Mouse (Mus musculus) MEL (cell line): ENCODE data around the gene Gm28048. TPM values are rescaled to one million over a fixed set of nuclear protein-coding genes. Genes with fewer than 3 reads are reported as not detected.

Experiments used
- DNase-seq: peaks from one replicate; pipeline ENCODE4 v3.0.0; 2011; ENCODE audit warnings: low read depth, low spot score
- H3K27ac ChIP-seq: 2 replicates; pipeline ENCODE4 v1.5.1; 2012; ENCODE audit warnings: low read depth, mild to moderate bottlenecking, control low read depth, low read length, moderate library complexity; ENCODE audit not compliant: control insufficient read depth
- H3K27me3 ChIP-seq, 2 experiments: fragments of 150-350 bp in 1 of 2; sonication (generic) in 1 of 2; 2 replicates each; pipeline ENCODE4 v1.6.1; 2012; ENCODE audit warnings: low read length in 2 of 2, mild to moderate bottlenecking in 2 of 2, improper control_type of control experiment in 1 of 2, moderate library complexity in 1 of 2; ENCODE audit not compliant: insufficient read depth in 2 of 2, control insufficient read depth in 1 of 2
- H3K36me3 ChIP-seq, 2 experiments: 2 replicates each; pipeline ENCODE4 v1.6.1; 2012 to 2014; ENCODE audit warnings: low read length in 2 of 2, improper control_type of control experiment in 1 of 2, inconsistent platforms in 1 of 2, mild to moderate bottlenecking in 1 of 2; ENCODE audit not compliant: insufficient read depth in 2 of 2, control insufficient read depth in 1 of 2
- H3K4me1 ChIP-seq, 2 experiments: fragments of 150-350 bp in 1 of 2; sonication (generic) in 1 of 2; 2 replicates each; pipeline ENCODE4 v1.6.1; 2012; ENCODE audit warnings: low read length in 2 of 2, improper control_type of control experiment in 1 of 2, mild to moderate bottlenecking in 1 of 2; ENCODE audit not compliant: insufficient read depth in 2 of 2, control insufficient read depth in 1 of 2
- H3K4me3 ChIP-seq, 2 experiments: fragments of 150-350 bp in 1 of 2; sonication (generic) in 1 of 2; 2 replicates each; pipeline ENCODE4 v1.5.1; 2012; ENCODE audit warnings: low read depth in 2 of 2, low read length in 2 of 2, mild to moderate bottlenecking in 2 of 2, moderate library complexity in 2 of 2, control low read depth in 1 of 2, improper control_type of control experiment in 1 of 2; ENCODE audit not compliant: control insufficient read depth in 1 of 2, insufficient read depth in 1 of 2
- H3K79me2 ChIP-seq: 2 replicates; pipeline ENCODE4 v1.6.1; 2012; ENCODE audit warnings: mild to moderate bottlenecking, low read length, moderate library complexity; ENCODE audit not compliant: control insufficient read depth, poor library complexity, insufficient read depth
- H3K9ac ChIP-seq: 2 replicates; pipeline ENCODE4 v1.6.1; 2012; ENCODE audit warnings: low read depth, mild to moderate bottlenecking, control low read depth, low read length, moderate library complexity; ENCODE audit not compliant: control insufficient read depth, poor library complexity, severe bottlenecking
- H3K9me3 ChIP-seq: fragments of 150-350 bp; sonication (generic); replicated peaks from 2 replicates; pipeline ENCODE4 v1.6.1; 2012; ENCODE audit warnings: mild to moderate bottlenecking, low read length, improper control_type of control experiment, moderate library complexity; ENCODE audit not compliant: insufficient read depth
- BHLHE40 ChIP-seq: IDR thresholded peaks from 2 replicates; pipeline ENCODE4 v1.6.1; 2012; ENCODE audit warnings: low read depth, mild to moderate bottlenecking, inconsistent platforms, low read length, improper control_type of control experiment, borderline replicate concordance
- CHD2 ChIP-seq: IDR thresholded peaks from 2 replicates; pipeline ENCODE4 v1.6.1; 2011; ENCODE audit warnings: low read length, improper control_type of control experiment
- ETS1 ChIP-seq: IDR thresholded peaks from 2 replicates; pipeline ENCODE4 v1.6.1; 2012; ENCODE audit warnings: low read depth, mild to moderate bottlenecking, inconsistent platforms, low read length, improper control_type of control experiment, moderate library complexity
- GATA1 ChIP-seq: IDR thresholded peaks from 2 replicates; pipeline ENCODE4 v1.6.1; 2011; ENCODE audit warnings: low read depth, low read length, improper control_type of control experiment
- HCFC1 ChIP-seq: IDR thresholded peaks from 2 replicates; pipeline ENCODE4 v1.6.1; 2012; ENCODE audit warnings: low read depth, mild to moderate bottlenecking, inconsistent platforms, low read length, improper control_type of control experiment, moderate library complexity
- JUND ChIP-seq: IDR thresholded peaks from 2 replicates; pipeline ENCODE4 v1.6.1; 2011; ENCODE audit warnings: low read depth, mild to moderate bottlenecking, improper control_type of control experiment, low read length
- MYB ChIP-seq: IDR thresholded peaks from 2 replicates; pipeline ENCODE4 v1.6.1; 2011; ENCODE audit warnings: mild to moderate bottlenecking, low read depth, low read length, improper control_type of control experiment
- RAD21 ChIP-seq: IDR thresholded peaks from 2 replicates; pipeline ENCODE4 v1.6.1; 2011; ENCODE audit warnings: mild to moderate bottlenecking, low read depth, low read length, improper control_type of control experiment
- SIN3A ChIP-seq: IDR thresholded peaks from 2 replicates; pipeline ENCODE4 v1.6.1; 2012; ENCODE audit warnings: low read length, improper control_type of control experiment, inconsistent platforms
- TAL1 ChIP-seq: IDR thresholded peaks from 2 replicates; pipeline ENCODE4 v1.6.1; 2012; ENCODE audit warnings: mild to moderate bottlenecking, inconsistent platforms, low read length, moderate library complexity, mixed read lengths
- TBP ChIP-seq: IDR thresholded peaks from 2 replicates; pipeline ENCODE4 v1.8.0; 2011; ENCODE audit warnings: low read depth, low read length, improper control_type of control experiment
- TCF12 ChIP-seq: IDR thresholded peaks from 2 replicates; pipeline ENCODE4 v1.6.1; 2014; ENCODE audit warnings: low read depth, mild to moderate bottlenecking, inconsistent platforms, low read length, improper control_type of control experiment, moderate library complexity
- USF1 ChIP-seq: IDR thresholded peaks from 2 replicates; pipeline ENCODE4 v1.6.1; 2014; ENCODE audit warnings: low read depth, mild to moderate bottlenecking, inconsistent platforms, low read length, improper control_type of control experiment, moderate library complexity
- USF2 ChIP-seq, 2 experiments: IDR thresholded peaks; 2 replicates each; pipeline ENCODE4 v1.6.1; 2011 to 2012; ENCODE audit warnings: improper control_type of control experiment in 2 of 2, low read length in 2 of 2, borderline replicate concordance in 1 of 2, inconsistent platforms in 1 of 2, low read depth in 1 of 2, mild to moderate bottlenecking in 1 of 2; ENCODE audit not compliant: insufficient read depth in 1 of 2
- ZMIZ1 ChIP-seq: IDR thresholded peaks from 2 replicates; pipeline ENCODE4 v1.6.1; 2012; ENCODE audit warnings: low read depth, mild to moderate bottlenecking, inconsistent platforms, low read length, improper control_type of control experiment, moderate library complexity
- ZNF384 ChIP-seq: IDR thresholded peaks from 2 replicates; pipeline ENCODE4 v1.6.1; 2012; ENCODE audit warnings: low read depth, mild to moderate bottlenecking, inconsistent platforms, low read length, improper control_type of control experiment
- polyA plus RNA-seq, 2 experiments: library from polyadenylated mRNA; stranded (reverse) in 1 of 2; unstranded in 1 of 2; fragments of >175 nt in 1 of 2; fragments of >200 nt in 1 of 2; gene quantifications; 2 replicates each; pipeline versions ENCODE4 v1.2.1 to v1.2.4; 2012; ENCODE audit warnings: low replicate concordance in 2 of 2, low read depth in 1 of 2; ENCODE audit not compliant: insufficient read length in 2 of 2, insufficient read depth in 1 of 2, missing spikeins in 1 of 2
- total RNA-seq: library from RNA; depleted of rRNA; stranded (reverse); fragments of 300-350 nt; gene quantifications from 2 replicates; pipeline ENCODE4 v1.2.3, GENCODE M21; 2012

Gene Gm28048
- total and polyA plus RNA-seq, 3 experiments = 8.6 to 15.0 TPM; not detected in 1

- Histone ChIP-seq H3K4me1 (no peaks in the 10 kb centered on the region), H3K36me3 (no peaks in the 10 kb centered on the region), H3K9me3 (no peaks in the 10 kb centered on the region), H3K9ac (no peak overlapping the region), H3K27ac (no peak overlapping the region), H3K27me3 (no peaks in the 10 kb centered on the region), H3K4me3 (no peak overlapping the region), H3K79me2 (no peaks in the 10 kb centered on the region)
- DNase-seq = no peak
- no peak for TF ChIP-seq BHLHE40
- no peak for TF ChIP-seq TAL1
- TF ChIP-seq ZNF384 = no peak
- TF ChIP-seq MYB = no peak
- no peak for TF ChIP-seq TBP
These were observed 154.3 kb downstream of the Gm28048 start for GRCm38 (mm10) chr11:22827514-22828080.

- H3K9me3 ChIP-seq = no peaks in the 10 kb centered on the region
- H3K79me2 ChIP-seq = no peaks in the 10 kb centered on the region
- no peak for DNase-seq
- H3K4me1 ChIP-seq = peaks cover 6 to 8% of the 10 kb centered on the region in 2 experiments
- H3K27ac ChIP-seq = no peak overlapping the region
- H3K4me3 ChIP-seq = no peak overlapping the region
- TF ChIP-seq ETS1 (no peak), HCFC1 (no peak), GATA1 (no peak), USF2 (IDR thresholded peaks at IDR 0.05; ENCODE audit: borderline replicate concordance in 1 of 2, insufficient read depth in 1 of 2, low read depth in 1 of 2, low read length in 2 of 2) (no peak), CHD2 (no peak), SIN3A (no peak), MYB (no peak), ZNF384 (no peak), RAD21 (no peak), USF1 (no peak), TCF12 (no peak), JUND (no peak), ZMIZ1 (no peak), BHLHE40 (no peak), TBP (no peak)
- TF ChIP-seq, all 39 proteins: peak for 0
- Histone ChIP-seq H3K9ac (no peak overlapping the region), H3K27me3 (no peaks in the 10 kb centered on the region), H3K36me3 (peaks cover 0 to 9% of the 10 kb centered on the region in 2 experiments; a peak in 2 of 4 replicates)
These were observed 155.2 kb downstream of the Gm28048 start for GRCm38 (mm10) chr11:22826665-22827064.
